Mouse (Mus musculus) megakaryocyte, embryonic 14.5 days (primary cell): ENCODE measurements around the gene Bach2. TPM values are rescaled to one million over a fixed set of nuclear protein-coding genes. Genes with fewer than 3 reads are reported as not detected.

Experiments
- H3K27me3 ChIP-seq: replicated peaks from 2 replicates; pipeline ENCODE3; 2012; ENCODE audit warnings: inconsistent platforms
- H3K36me3 ChIP-seq: replicated peaks from 2 replicates; pipeline ENCODE3; 2012; ENCODE audit warnings: low read length, inconsistent platforms, mixed read lengths
- H3K4me1 ChIP-seq: 2 replicates; pipeline ENCODE4 v1.6.1; 2012; ENCODE audit warnings: inconsistent platforms
- H3K4me3 ChIP-seq: replicated peaks from 2 replicates; pipeline ENCODE3; 2012; ENCODE audit warnings: moderate library complexity, mild to moderate bottlenecking, inconsistent platforms
- H3K9me3 ChIP-seq: 2 replicates; pipeline ENCODE4 v1.6.1; 2012; ENCODE audit warnings: inconsistent platforms
- FLI1 ChIP-seq: IDR thresholded peaks from 2 replicates; pipeline ENCODE4 v1.6.1; 2012; ENCODE audit warnings: low read length, inconsistent platforms, mixed read lengths
- GATA1 ChIP-seq: IDR thresholded peaks from 3 replicates; pipeline ENCODE4 v1.6.1; 2012; ENCODE audit warnings: mixed read lengths, low read length, inconsistent platforms, borderline replicate concordance
- polyA plus RNA-seq: library from polyadenylated mRNA; stranded (reverse); fragments of >175 nt; gene quantifications from 2 replicates; pipeline ENCODE4 v1.2.3, GENCODE M21; 2012; ENCODE audit warnings: low replicate concordance; ENCODE audit not compliant: insufficient read depth

Gene Bach2
- polyA plus RNA-seq, 1 experiment: 0.27 TPM

GRCm38 (mm10) chr4:32324111-32324510 lies 85.5 kb downstream of the Bach2 start:
- Histone ChIP-seq H3K4me1 (0 out of 2 replicates have a peak, but pooled peaks cover 3% of the 10 kb centered on the region), H3K9me3 (peaks cover 7% of the 10 kb centered on the region), H3K27me3 (peaks cover 19% of the 10 kb centered on the region), H3K4me3 (no peak overlapping the region), H3K36me3 (no peaks in the 10 kb centered on the region)
- no peak for TF ChIP-seq FLI1
- no peak for TF ChIP-seq GATA1

- H3K27me3 ChIP-seq: peaks cover 20% of the 10 kb centered on the region
- H3K36me3 ChIP-seq: no peaks in the 10 kb centered on the region
- H3K4me3 ChIP-seq: no peak overlapping the region
- peaks cover 7% of the 10 kb centered on the region for H3K9me3 ChIP-seq
- no peak for TF ChIP-seq GATA1
- TF ChIP-seq FLI1: no peak
- 0 out of 2 replicates have a peak, but pooled peaks cover 2% of the 10 kb centered on the region for H3K4me1 ChIP-seq
Measured at GRCm38 (mm10) chr4:32324967-32325366, 86.4 kb downstream of the Bach2 start.

GRCm38 (mm10) chr4:32325596-32325995 lies 87.0 kb downstream of the Bach2 start:
- peaks cover 7% of the 10 kb centered on the region for H3K9me3 ChIP-seq
- H3K27me3 ChIP-seq: peaks cover 20% of the 10 kb centered on the region
- H3K36me3 ChIP-seq: no peaks in the 10 kb centered on the region
- peaks cover 3% of the 10 kb centered on the region for H3K4me1 ChIP-seq
- TF ChIP-seq GATA1 (no peak), FLI1 (no peak)
- no peak overlapping the region for H3K4me3 ChIP-seq

- peaks cover 9% of the 10 kb centered on the region for H3K4me1 ChIP-seq
- H3K36me3 ChIP-seq: no peaks in the 10 kb centered on the region
- H3K4me3 ChIP-seq: no peak overlapping the region
- peaks cover 7% of the 10 kb centered on the region for H3K9me3 ChIP-seq
- H3K27me3 ChIP-seq: peaks cover 22% of the 10 kb centered on the region
- TF ChIP-seq FLI1 (no peak), GATA1 (no peak)
Measured at GRCm38 (mm10) chr4:32326279-32326678, 87.7 kb downstream of the Bach2 start.

GRCm38 (mm10) chr4:32326860-32327259 lies 88.3 kb downstream of the Bach2 start:
- Histone ChIP-seq H3K9me3 (peaks cover 7% of the 10 kb centered on the region), H3K4me3 (no peak overlapping the region), H3K4me1 (peaks cover 13% of the 10 kb centered on the region), H3K27me3 (peaks cover 22% of the 10 kb centered on the region), H3K36me3 (no peaks in the 10 kb centered on the region)
- TF ChIP-seq FLI1 (no peak), GATA1 (no peak)

GRCm38 (mm10) chr4:32327626-32328025 lies 89.0 kb downstream of the Bach2 start:
- Histone ChIP-seq H3K27me3 (peaks cover 25% of the 10 kb centered on the region), H3K9me3 (peaks cover 11% of the 10 kb centered on the region), H3K4me1 (peaks cover 17% of the 10 kb centered on the region), H3K36me3 (no peaks in the 10 kb centered on the region), H3K4me3 (no peak overlapping the region)
- TF ChIP-seq GATA1: no peak

- Histone ChIP-seq H3K4me3 (no peak overlapping the region), H3K9me3 (peaks cover 6% of the 10 kb centered on the region), H3K4me1 (peaks cover 17% of the 10 kb centered on the region), H3K27me3 (peaks cover 25% of the 10 kb centered on the region), H3K36me3 (no peaks in the 10 kb centered on the region)
- TF ChIP-seq GATA1 (no peak), FLI1 (no peak)
Measured at GRCm38 (mm10) chr4:32328561-32328960, 90.0 kb downstream of the Bach2 start.

- peaks cover 17% of the 10 kb centered on the region for H3K27me3 ChIP-seq
- H3K4me1 ChIP-seq: peaks cover 30% of the 10 kb centered on the region
- 0 out of 2 replicates have a peak, but pooled peaks cover 4% of the 10 kb centered on the region for H3K9me3 ChIP-seq
- H3K36me3 ChIP-seq: no peaks in the 10 kb centered on the region
- H3K4me3 ChIP-seq: peak overlapping the region; percentile 73
- no peak for TF ChIP-seq FLI1
- TF ChIP-seq GATA1: no peak
Measured at GRCm38 (mm10) chr4:32330584-32331314, 92.1 kb downstream of the Bach2 start.

- H3K4me1 ChIP-seq: peaks cover 43% of the 10 kb centered on the region
- H3K9me3 ChIP-seq: 0 out of 2 replicates have a peak, but pooled peaks cover 4% of the 10 kb centered on the region
- H3K4me3 ChIP-seq: no peak overlapping the region
- H3K27me3 ChIP-seq: peaks cover 11% of the 10 kb centered on the region
- TF ChIP-seq FLI1 (no peak), GATA1 (no peak)
- H3K36me3 ChIP-seq: no peaks in the 10 kb centered on the region
Measured at GRCm38 (mm10) chr4:32332028-32332427, 93.4 kb downstream of the Bach2 start.

GRCm38 (mm10) chr4:32334131-32334530 lies 95.5 kb downstream of the Bach2 start:
- Histone ChIP-seq H3K27me3 (peaks cover 13% of the 10 kb centered on the region), H3K9me3 (0 out of 2 replicates have a peak, but pooled peaks cover 4% of the 10 kb centered on the region), H3K4me1 (peaks cover 59% of the 10 kb centered on the region), H3K36me3 (no peaks in the 10 kb centered on the region), H3K4me3 (no peak overlapping the region)
- no peak for TF ChIP-seq GATA1
- TF ChIP-seq FLI1: no peak

- Histone ChIP-seq H3K27me3 (peaks cover 14% of the 10 kb centered on the region), H3K9me3 (0 out of 2 replicates have a peak, but pooled peaks cover 4% of the 10 kb centered on the region), H3K4me3 (no peak overlapping the region), H3K4me1 (peaks cover 59% of the 10 kb centered on the region), H3K36me3 (no peaks in the 10 kb centered on the region)
- TF ChIP-seq GATA1: no peak
Measured at GRCm38 (mm10) chr4:32334765-32335164, 96.2 kb downstream of the Bach2 start.
